Mouse (Mus musculus) C2C12 (cell line): ENCODE data around the gene Ocel1.

ENCODE experiments used
- CEBPB ChIP-seq: IDR thresholded peaks from one replicate; pipeline ENCODE4 v1.6.1; 2011; ENCODE audit warnings: low read depth, mild to moderate bottlenecking, control low read depth, moderate library complexity
- CTCF ChIP-seq: IDR thresholded peaks from one replicate; pipeline ENCODE4 v1.5.1; 2011; ENCODE audit not compliant: control insufficient read depth, insufficient read depth, insufficient read length
- FOSL1 ChIP-seq: IDR thresholded peaks from one replicate; pipeline ENCODE4 v1.8.0; 2011; ENCODE audit warnings: mild to moderate bottlenecking, low read length; ENCODE audit not compliant: poor library complexity, insufficient read depth, severe bottlenecking
- MAX ChIP-seq: IDR thresholded peaks from one replicate; pipeline ENCODE4 v1.6.1; 2011; ENCODE audit warnings: mild to moderate bottlenecking, control low read depth
- MYOD1 ChIP-seq: IDR thresholded peaks from one replicate; pipeline ENCODE4 v1.6.1; 2011; ENCODE audit warnings: low read depth; ENCODE audit not compliant: control insufficient read depth, insufficient read length
- MYOG ChIP-seq: IDR thresholded peaks from one replicate; pipeline ENCODE4 v1.6.1; 2011; ENCODE audit not compliant: control insufficient read depth, insufficient read length; ENCODE audit errors: extremely low read depth
- USF1 ChIP-seq: IDR thresholded peaks from one replicate; pipeline ENCODE4 v1.6.1; 2011; ENCODE audit warnings: low read depth, mild to moderate bottlenecking, control low read depth, moderate library complexity

GRCm38 (mm10) chr8:71351117-71351516 lies 20.0 kb upstream of the Ocel1 start:
- TF ChIP-seq CTCF (no peak), MYOD1 (peak; percentile 93), MAX (peak; percentile 64), CEBPB (peak; percentile 9), MYOG (no peak), USF1 (no peak), FOSL1 (no peak)
